Comparison of ENCODE assay signal across 9 mouse cellular contexts in the genomic region with DNA sequence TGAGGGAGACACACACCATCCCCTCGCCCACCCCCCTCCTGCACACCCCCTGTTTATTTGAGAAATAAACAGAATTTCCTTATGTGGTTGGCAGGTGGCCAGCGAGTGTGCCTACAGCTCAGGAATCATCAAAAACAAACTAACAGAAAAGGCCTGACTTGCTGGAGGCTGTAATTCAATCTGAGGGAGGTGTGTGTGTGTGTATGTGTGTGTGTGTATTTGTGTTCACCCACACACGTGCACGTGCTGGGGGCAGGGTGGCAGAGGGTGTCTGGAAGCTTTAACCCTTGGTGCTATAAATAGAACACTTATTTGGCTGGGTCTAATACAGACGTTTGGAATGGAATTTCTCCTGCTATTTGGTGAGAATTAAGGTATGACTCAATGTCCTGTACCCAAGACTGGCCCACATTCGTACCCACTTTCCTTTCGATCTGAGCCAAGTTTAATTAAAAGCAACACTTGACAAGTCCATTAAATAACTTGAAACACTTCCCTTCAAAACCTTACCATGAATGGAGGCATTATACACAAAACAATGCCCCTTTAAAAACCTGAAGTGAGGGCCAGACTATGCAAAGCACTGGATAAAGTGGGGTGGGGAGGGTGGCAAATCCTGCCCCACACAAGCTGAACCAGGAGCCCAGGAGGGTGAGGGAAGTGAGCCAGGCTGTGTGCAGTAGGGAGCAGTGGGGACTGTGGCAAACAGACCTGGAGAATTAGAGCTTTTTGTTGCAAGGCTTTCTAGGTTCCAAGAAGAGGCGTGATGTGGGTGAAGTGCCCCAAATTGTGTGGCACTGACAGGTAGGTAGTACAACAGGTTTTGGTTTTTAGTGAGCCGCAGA. TPM values are rescaled to one million over a fixed set of nuclear protein-coding genes. Genes with fewer than 3 reads are reported as not detected.
DNase-seq lines count a peak whose midpoint lies in the region; ATAC-seq and TF ChIP-seq lines count a peak whose summit lies in the region.
"Had no signal": no experiment of that assay in that cellular context is flagged by ENCODE, and none has a peak within 500 bp of the region (broad histone marks: within the 10 kb centered on the region; RNA-seq: fewer than 3 reads in every experiment).

No protein-coding gene starts in this region.

- no peak overlapping the region for H3K4me2 ChIP-seq in liver, embryonic 12.5 days
- H3K4me2 ChIP-seq in embryonic facial prominence, embryonic 13.5 days: peak overlapping the region; percentile 29; the same call in 1 of the 2 replicates
- H3K4me2 ChIP-seq in myocyte (ENCODE audit: low read depth): peak overlapping the region; percentile 65

- no peak for ATAC-seq in liver, embryonic 12.5 days
- peak; percentile 78 for ATAC-seq in embryonic facial prominence, embryonic 13.5 days (ENCODE audit: insufficient number of reproducible peaks, insufficient read depth, low FRiP score, low TSS enrichment, low read depth)
- ATAC-seq in megakaryocyte-erythroid progenitor cell, adult 5-6 weeks (replicated peaks; ENCODE audit: low FRiP score, low TSS enrichment, poor library complexity, severe bottlenecking): no peak

- H3ac ChIP-seq in myocyte (ENCODE audit: control insufficient read depth, insufficient read length): no peak overlapping the region

- peak overlapping the region; percentile 75 for H3K27ac ChIP-seq in liver, adult 2 months (replicated peaks; ENCODE audit: insufficient read depth, low read depth, low read length)
- H3K27ac ChIP-seq in liver, embryonic 12.5 days: no peak overlapping the region
- H3K27ac ChIP-seq in embryonic facial prominence, embryonic 13.5 days: peak overlapping the region; percentile 80

- peaks cover 49% of the 10 kb centered on the region for H3K79me2 ChIP-seq in liver, adult 2 months (ENCODE audit: control insufficient read depth, insufficient read depth, low read length)
- H3K79me2 ChIP-seq in myocyte (ENCODE audit: control insufficient read depth, insufficient read depth): peaks cover 91% of the 10 kb centered on the region

- TF ChIP-seq CTCF in liver, adult 2 months (IDR thresholded peaks at IDR 0.05; ENCODE audit: low read depth, low read length): no peak

- no peaks in the 10 kb centered on the region for H3K9me3 ChIP-seq in liver, embryonic 12.5 days (replicated peaks)
- H3K9me3 ChIP-seq in embryonic facial prominence, embryonic 13.5 days: no peaks in the 10 kb centered on the region

- intact Hi-C loops in left cerebral cortex, postnatal 4 days (cut with DNase I): no loop called here

- peaks cover 37% of the 10 kb centered on the region for H3K4me1 ChIP-seq in liver, adult 2 months (ENCODE audit: control insufficient read depth, insufficient read depth, low read length)
- peaks cover 36% of the 10 kb centered on the region for H3K4me1 ChIP-seq in liver, embryonic 12.5 days
- peaks cover 57% of the 10 kb centered on the region for H3K4me1 ChIP-seq in embryonic facial prominence, embryonic 13.5 days

- H3K4me3 ChIP-seq in liver, adult 2 months (ENCODE audit: insufficient read depth, low read depth, low read length): no peak overlapping the region
- no peak overlapping the region for H3K4me3 ChIP-seq in liver, embryonic 12.5 days
- H3K4me3 ChIP-seq in embryonic facial prominence, embryonic 13.5 days: no peak overlapping the region
- H3K4me3 ChIP-seq in myocyte: no peak overlapping the region
- H3K4me3 ChIP-seq: erythroblast, embryonic 14.5 days had no signal

- H3K9ac ChIP-seq in liver, adult 2 months (ENCODE audit: low read depth, low read length): no peak overlapping the region
- no peak overlapping the region for H3K9ac ChIP-seq in liver, embryonic 12.5 days
- H3K9ac ChIP-seq in embryonic facial prominence, embryonic 13.5 days: no peak overlapping the region

- no peaks in the 10 kb centered on the region for H3K27me3 ChIP-seq in liver, adult 2 months (ENCODE audit: control insufficient read depth, insufficient read depth, low read length)
- no peaks in the 10 kb centered on the region for H3K27me3 ChIP-seq in liver, embryonic 12.5 days (replicated peaks)
- H3K27me3 ChIP-seq in embryonic facial prominence, embryonic 13.5 days: no peaks in the 10 kb centered on the region
- H3K27me3 ChIP-seq in myocyte (ENCODE audit: control insufficient read depth, insufficient read depth, insufficient read length): no peaks in the 10 kb centered on the region

- no peaks in the 10 kb centered on the region for H3K36me3 ChIP-seq in liver, adult 2 months (ENCODE audit: control insufficient read depth, insufficient read depth, low read length)
- H3K36me3 ChIP-seq in liver, embryonic 12.5 days: no peaks in the 10 kb centered on the region
- H3K36me3 ChIP-seq in embryonic facial prominence, embryonic 13.5 days: no peaks in the 10 kb centered on the region
- no peaks in the 10 kb centered on the region for H3K36me3 ChIP-seq in myocyte (ENCODE audit: control insufficient read depth, insufficient read depth)

- TF ChIP-seq POLR2A in liver, adult 2 months (IDR thresholded peaks at IDR 0.05; ENCODE audit: extremely low read depth, insufficient read depth, low read length): no peak
- TF ChIP-seq POLR2A in myocyte (IDR thresholded peaks at IDR 0.05; ENCODE audit: insufficient read length, low read depth): peak; percentile 15

- 33% methylated on average over 9 of the region's 9 CpGs for WGBS in liver, adult 2 months
- WGBS in liver, embryonic 12.5 days (ENCODE audit: insufficient replicate concordance): 55% methylated on average over 9 of the region's 9 CpGs
- 24% methylated on average over 9 of the region's 9 CpGs for WGBS in embryonic facial prominence, embryonic 13.5 days

- no peak for DNase-seq in liver, adult 2 months (ENCODE audit: extremely low read depth, low read depth, low spot score)
- DNase-seq in kidney, adult 18-20 months: peak; percentile 60
- DNase-seq in thymus, postnatal 25 days: no peak
- DNase-seq in left cerebral cortex, postnatal 4 days: no peak

TF ChIP-seq in myocyte, 11 proteins besides CTCF, POLR2A, EP300 and RAD21:
- TF ChIP-seq USF1 (IDR thresholded peaks at IDR 0.05; ENCODE audit: low read depth) (peak; percentile 62), MYOG (IDR thresholded peaks at IDR 0.05; ENCODE audit: control insufficient read depth in 1 of 3, insufficient read depth in 1 of 3, insufficient read length in 2 of 3, low read depth in 2 of 3) (peak in 2 of 3 experiments; percentile 29 to 81), POLR2AphosphoS2 (IDR thresholded peaks at IDR 0.05; ENCODE audit: insufficient read length, low read depth) (no peak), TCF3 (IDR thresholded peaks at IDR 0.05; ENCODE audit: insufficient read length, low read depth) (no peak), TCF12 (IDR thresholded peaks at IDR 0.05; ENCODE audit: insufficient read depth, poor library complexity, severe bottlenecking) (peak; percentile 65), MYOD1 (IDR thresholded peaks at IDR 0.05; ENCODE audit: control insufficient read depth in 1 of 3, insufficient read length in 2 of 3, low read depth in 2 of 3) (peak in 2 of 3 experiments; percentile 53 to 72), E2F4 (IDR thresholded peaks at IDR 0.05; ENCODE audit: insufficient read depth) (no peak), MAX (IDR thresholded peaks at IDR 0.05; ENCODE audit: low read depth) (peak; percentile 77), CEBPB (IDR thresholded peaks at IDR 0.05; ENCODE audit: insufficient read depth, poor library complexity, severe bottlenecking) (no peak)

RNA-seq across cellular contexts. Expression of a gene that starts 20.1 kb away (rescaled TPM):
- total RNA-seq in liver, adult 2 months (2014; rRNA removed): 21.4 and 21.5 TPM in 2 replicates
- 11.9 and 15.7 TPM in 2 replicates for polyA plus RNA-seq in liver, adult 2 months (2012; rRNA removed)
- 7.1 and 7.3 TPM in 2 replicates for polyA plus RNA-seq in liver, embryonic 12.5 days (2016; fragmentation: Nextera tagmentation; extraction: Ambion mirVana)
- 27.9 and 30.4 TPM in 2 replicates for polyA plus RNA-seq in embryonic facial prominence, embryonic 13.5 days (2015; fragmentation: Nextera tagmentation; extraction: Ambion mirVana)
- polyA plus RNA-seq in myocyte (2012; fragmentation: generic; extraction: Trizol): 71.4 TPM
- total RNA-seq in left cerebral cortex, postnatal 4 days (2021): 10 to 100 TPM; 40.6 to 45.5 TPM
- 1.6 and 6.6 TPM in 2 replicates for total RNA-seq in megakaryocyte-erythroid progenitor cell, adult 5-6 weeks (2014; fragmentation: Nextera tagmentation)
- total RNA-seq in megakaryocyte-erythroid progenitor cell, adult 5-6 weeks (2017): 3.9 and 6.8 TPM in 2 replicates
